In the genomic region with DNA sequence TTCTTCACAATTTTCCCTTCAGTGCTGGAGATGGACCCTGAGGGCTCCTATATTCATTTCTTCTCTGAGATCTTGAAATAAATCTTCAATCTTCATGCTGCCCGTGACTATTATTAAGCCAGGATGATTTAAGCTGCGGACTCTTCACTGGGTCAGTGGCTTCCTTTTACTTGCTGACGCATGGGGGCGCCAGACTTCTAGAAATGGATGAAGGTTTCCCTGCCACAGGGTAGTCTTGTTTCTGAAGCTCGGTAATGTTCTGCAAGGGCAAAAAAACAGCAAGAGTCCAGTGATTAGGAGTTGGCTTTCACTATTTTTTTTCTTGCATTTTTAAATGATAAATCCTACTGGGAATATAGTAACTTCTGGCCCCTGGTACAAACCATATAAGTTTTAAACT, we compare ENCODE assay signal across 8 mouse cellular contexts.
A peak's percentile ranks its signal among the peaks of the same experiment; 100 is the strongest.
DNase-seq lines count a peak whose midpoint lies in the region; ATAC-seq and TF ChIP-seq lines count a peak whose summit lies in the region.

No protein-coding gene starts in this region.

- TF ChIP-seq CTCF in E14TG2a.4 (conservative IDR thresholded peaks at IDR 0.05; ENCODE audit: low read length), result peak; percentile 87

- peaks cover 6% of the 10 kb centered on the region; the same call in 1 of the 2 replicates for H3K4me1 ChIP-seq in E14TG2a.4 (replicated peaks; ENCODE audit: low read depth, low read length)

- H3K27me3 ChIP-seq in E14TG2a.4 (ENCODE audit: insufficient read depth, low read length), result no peaks in the 10 kb centered on the region

- peak; percentile 77 for DNase-seq in adrenal gland, adult 8-10 months
- DNase-seq in embryo, embryonic 11 days, result peak; percentile 84
- DNase-seq in heart, postnatal 36 days, result peak; percentile 84 to 91
- peak; percentile 62 to 80 for DNase-seq in layer of hippocampus, postnatal 14 days (ENCODE audit: low spot score in 2 of 2)
- peak; percentile 76 for DNase-seq in skeletal muscle tissue, adult 2 months (ENCODE audit: low read depth, low spot score)

- ATAC-seq in megakaryocyte progenitor cell, adult 5-6 weeks (replicated peaks; ENCODE audit: poor library complexity), result peak; percentile 98
- ATAC-seq in erythroblast, adult 5-6 weeks (replicated peaks; ENCODE audit: low FRiP score, poor library complexity, severe bottlenecking), result no peak; the same call in 1 of the 2 replicates

- H3K9me3 ChIP-seq in E14TG2a.4 (ENCODE audit: low read length), result no peaks in the 10 kb centered on the region

- no peak overlapping the region for H3K4me3 ChIP-seq in E14TG2a.4 (replicated peaks; ENCODE audit: low read length)

- H3K36me3 ChIP-seq in E14TG2a.4 (ENCODE audit: insufficient read depth, low read length), result no peaks in the 10 kb centered on the region

- intact Hi-C loops in heart, postnatal 36 days (cut with DNase I), result loop anchor here (1.0 to 5.0 kb wide), 4 partner anchors 20 to 426 kb away; a partner anchor contains a TSS
